Mouse (Mus musculus) ES-CJ7 (cell line): ENCODE measurements at regions not wholly inside any gene's neighbourhood (a gene's known extent, or its start where the extent isn't known, plus 50 kb on each side); places are given as distances from the start of the nearest gene placed in this dataset.

Source experiments
- DNase-seq: peaks from one replicate; pipeline ENCODE4 v3.0.0; 2011; ENCODE audit warnings: low read depth, low spot score

DNA sequence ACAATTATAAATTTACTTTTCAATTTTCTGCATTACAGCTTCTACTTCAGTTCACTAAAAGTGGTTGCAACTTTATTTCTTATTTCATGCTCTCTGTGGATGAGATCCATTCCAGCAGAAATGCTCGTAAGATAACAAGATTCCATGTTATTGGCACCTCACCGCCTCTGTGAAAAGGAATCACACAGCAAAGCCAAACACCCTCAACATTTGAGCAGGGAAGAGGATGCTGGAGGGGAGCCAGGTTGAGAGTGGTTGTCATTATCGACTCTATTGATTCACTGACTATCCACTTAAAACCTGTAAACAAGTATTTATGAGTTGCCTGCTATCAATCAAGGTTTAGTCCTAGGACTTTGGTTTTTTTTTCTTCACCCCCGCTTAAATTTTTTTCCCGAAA lies 261.1 kb upstream of the Ccdc54 start:
- no peak for DNase-seq

DNA sequence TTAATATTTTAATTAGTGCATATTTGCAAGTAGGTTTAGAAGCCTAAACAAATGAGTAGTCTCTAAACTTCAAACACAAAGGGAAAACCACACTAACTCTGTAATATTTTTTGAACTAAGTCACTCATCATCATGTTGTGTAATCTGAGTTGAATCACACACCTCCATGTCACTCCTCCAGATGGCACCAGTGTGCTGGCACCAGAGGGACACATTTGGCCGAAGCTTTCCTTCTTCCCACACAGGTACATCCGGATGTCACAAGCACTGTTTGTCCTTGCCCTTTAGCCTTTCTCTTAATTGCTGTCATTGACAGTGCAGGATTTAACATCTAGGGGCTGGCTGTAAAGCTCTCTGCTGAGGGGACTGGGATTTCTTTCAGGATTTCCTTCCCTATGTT lies 256.7 kb upstream of the Ccdc54 start:
- no peak for DNase-seq

DNA sequence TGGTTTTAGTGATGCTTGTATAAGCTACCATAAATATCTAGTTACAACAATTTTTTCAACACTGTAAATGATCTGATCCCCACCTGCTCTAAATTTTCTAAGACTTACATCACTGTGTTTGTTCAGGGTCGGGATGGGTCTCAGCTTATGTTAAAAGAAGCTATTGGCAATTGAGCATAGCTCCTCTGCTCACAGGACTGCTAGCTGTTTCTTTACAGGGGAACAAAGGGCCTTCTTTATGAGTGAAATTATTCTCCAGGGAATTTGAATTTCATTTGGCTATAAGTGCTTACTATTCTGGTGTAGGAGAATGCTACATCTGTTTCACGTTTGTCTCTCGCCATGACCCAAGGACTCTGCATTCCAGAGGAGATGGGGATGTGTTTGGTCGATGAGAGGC lies 255.6 kb upstream of the Ccdc54 start:
- no peak for DNase-seq

DNA sequence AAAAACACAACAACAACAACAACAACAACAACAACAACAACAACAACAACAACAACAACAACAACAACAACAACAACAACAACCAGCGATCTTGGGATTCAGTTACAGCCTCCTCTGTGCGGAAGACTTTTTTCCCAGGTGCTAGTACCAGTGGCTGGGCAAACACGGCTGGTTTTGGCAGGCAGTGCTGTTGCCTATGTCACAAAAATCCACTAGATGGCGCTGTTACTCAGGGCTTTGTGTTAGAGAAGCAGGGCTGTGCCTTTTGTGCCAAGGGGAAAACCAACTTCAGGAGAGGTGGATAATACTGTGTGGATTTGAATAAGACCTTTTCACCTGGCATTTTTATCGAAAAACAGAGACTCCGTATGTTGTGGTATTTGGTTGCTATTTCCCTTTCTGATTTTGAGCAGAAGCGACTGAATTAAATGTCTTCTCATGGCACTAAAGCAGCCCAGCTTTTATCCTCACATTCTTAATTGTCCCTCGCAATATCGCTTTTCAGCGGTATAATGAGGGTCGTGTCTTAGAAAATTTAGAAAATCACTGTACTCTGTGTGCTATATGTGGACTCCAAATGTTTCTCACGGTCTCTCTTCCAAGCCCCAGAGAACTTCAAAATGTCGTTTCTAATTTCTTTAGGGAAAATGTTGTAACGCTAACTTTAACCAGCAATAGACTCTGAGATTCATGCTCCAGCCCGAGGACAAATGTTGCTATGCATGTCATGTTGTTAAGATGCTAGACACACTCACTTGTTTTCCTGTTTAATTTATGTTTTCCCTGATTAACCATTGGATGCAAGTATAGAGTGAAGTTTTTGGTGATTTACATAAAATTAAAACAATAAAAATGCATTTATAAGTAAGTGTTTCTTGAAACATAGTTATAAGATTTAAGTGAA lies 251.0 kb upstream of the Ccdc54 start:
- peak; percentile 81 for DNase-seq

DNA sequence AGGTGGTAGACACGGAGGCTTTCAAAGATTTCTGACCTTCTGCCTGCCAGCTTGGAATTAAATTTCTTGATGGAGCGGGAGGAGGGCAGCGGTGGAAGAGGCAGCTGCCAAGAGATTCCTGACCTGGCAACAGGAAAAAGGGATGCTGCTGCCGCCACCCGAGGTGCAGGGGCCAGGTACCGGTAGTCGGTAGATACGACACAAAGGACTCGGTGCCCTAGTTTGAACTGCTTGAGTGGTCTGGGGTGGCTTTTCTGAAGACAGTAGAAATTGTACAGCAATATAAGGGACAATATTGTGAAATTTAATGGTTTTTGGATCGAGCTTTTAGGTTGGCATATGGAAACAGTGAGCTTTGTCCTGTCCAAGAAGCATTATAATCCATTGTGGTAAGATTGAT lies 250.3 kb upstream of the Ccdc54 start:
- no peak for DNase-seq

DNA sequence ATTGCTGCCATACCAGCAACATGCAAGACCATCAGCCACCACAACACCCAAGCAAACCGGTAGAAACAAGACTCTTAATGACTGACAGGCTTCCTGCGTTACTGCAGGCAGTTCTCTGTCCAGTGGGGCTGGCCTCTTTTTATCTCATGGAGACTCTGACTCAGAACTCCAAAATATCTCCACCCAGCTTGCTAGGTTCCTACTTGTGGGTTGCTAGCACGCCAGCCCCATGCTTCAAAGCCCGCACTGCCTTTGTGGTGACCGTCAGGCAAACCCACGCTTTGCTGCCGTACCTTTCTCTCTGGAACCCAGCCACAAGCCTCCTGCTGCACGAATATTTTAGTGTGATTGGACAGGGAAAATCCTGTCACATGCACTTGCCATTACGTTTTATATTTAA lies 248.7 kb upstream of the Ccdc54 start:
- no peak for DNase-seq

DNA sequence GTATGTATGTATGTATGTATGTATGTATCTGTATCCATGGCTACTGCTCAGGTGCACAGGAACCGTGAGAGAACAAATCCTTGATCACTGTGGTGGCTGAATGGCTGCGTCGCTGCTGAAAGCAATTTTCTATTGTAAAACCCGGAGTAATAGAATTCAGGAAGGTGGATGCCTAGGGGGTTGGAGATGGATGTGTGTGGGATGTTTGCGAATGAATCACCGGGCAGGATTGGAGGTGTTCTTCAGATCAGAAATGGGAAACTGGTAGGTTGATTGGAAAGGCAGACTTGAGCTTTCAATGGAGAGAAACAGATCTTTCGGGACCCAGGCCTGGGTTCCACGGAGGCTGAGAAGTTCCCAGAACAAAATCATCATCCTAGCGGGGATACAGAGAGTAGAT lies 246.5 kb upstream of the Ccdc54 start:
- DNase-seq, result no peak

DNA sequence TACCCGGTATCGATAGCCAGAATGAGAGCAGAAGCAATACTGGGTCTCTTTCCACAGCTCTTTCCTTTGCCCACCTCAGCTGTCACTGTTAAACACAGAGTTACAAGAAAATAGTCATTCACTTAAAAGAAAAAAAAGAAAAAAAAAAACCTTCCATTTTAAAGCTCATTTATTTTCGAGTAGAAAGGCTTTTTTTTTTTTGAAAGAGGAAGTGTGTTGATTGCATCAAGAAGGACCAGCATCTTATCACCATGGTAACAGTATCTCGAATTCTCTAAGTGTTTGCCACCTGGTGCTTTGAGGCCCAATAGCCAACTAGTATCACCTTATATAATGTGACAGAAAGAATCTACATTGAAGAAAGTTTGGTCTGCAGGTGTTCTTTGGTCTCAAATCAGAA lies 245.5 kb upstream of the Ccdc54 start:
- no peak for DNase-seq

DNA sequence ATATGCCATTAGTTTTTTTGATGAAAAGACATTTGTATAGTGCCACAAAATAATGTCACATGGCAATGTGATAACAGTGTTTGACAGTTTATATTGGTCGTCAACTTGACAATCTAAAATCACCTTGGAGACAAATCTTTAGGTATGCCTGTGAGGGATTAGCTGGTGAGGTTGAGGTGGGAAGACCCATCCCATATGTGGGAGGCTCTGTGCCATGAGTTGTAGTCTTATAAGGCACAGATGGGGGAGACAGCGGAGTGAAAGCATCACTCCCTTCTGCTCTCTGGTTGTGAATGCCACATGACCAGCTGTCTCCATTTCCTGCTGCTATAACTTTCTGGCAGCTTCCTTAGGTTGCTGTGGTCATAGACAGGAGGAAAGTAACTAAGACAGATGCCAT lies 242.4 kb upstream of the Ccdc54 start:
- no peak for DNase-seq

DNA sequence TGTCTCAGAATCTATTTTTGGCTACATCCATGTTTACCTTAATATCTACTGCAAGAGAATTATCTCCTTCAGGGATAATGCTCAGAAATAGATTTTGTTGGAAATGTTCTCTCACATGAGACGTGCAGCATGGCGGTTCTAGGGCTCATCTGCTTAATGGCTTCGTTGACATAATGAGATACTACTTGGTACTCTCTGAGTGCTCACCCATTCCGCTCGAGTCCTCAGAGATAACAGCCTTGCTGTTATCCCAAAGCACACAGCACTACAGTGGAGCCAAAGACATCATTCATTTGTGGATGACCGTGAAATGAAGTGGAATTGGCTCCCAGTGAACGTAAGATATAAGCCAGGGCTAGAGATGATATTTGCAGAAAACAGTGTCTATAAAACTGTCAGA lies 231.4 kb upstream of the Ccdc54 start:
- no peak for DNase-seq

DNA sequence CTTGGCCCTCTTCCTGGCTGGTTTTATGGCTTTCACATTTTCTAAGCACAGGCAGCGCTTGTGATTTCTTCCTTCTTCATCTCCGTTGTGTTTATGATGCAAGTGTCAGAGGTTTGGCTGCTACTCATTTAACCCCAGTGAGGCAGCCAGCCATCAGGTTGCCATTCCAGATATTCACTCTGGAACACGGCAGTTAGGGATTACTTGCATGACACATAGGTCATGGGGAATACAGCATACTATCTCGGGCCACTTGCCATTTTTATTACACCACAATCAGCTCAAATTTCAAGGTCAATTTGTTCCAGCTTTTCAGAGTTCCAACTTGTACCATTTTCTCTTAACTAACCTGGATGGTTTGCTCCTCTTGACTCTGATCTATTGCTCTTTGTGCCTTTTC lies 223.7 kb upstream of the Ccdc54 start:
- no peak for DNase-seq

DNA sequence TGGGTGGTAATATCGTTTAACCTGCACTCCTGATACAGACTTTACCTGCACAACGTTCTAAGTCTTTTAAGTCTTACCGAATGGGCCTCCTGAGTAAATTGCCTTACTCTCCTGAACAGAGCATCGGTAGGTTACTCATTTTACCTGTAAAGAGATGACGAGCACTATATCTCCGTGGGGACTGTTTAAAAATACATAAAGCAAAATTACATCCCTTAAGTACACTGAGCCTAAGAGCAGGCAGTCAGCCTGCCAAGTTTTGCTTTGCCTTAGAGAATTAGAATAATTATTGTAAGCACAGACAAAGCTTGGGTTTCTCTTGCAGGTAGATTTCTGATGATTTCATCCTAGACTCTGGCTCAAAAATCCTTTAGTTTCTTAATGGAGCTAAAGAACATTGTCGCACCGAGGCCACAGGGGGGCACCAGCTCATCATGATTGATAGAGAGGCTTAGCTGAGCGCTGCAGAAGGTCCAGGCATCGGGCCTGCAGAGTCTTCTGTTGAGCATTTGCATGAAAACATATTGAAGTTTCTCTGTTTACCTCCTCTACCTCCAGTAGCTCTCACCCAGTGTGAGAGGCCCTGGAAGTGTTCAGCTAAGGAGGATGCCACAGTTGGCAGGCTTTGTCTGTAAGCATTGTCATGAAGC lies 208.3 kb upstream of the Ccdc54 start:
- DNase-seq, result peak; percentile 58

DNA sequence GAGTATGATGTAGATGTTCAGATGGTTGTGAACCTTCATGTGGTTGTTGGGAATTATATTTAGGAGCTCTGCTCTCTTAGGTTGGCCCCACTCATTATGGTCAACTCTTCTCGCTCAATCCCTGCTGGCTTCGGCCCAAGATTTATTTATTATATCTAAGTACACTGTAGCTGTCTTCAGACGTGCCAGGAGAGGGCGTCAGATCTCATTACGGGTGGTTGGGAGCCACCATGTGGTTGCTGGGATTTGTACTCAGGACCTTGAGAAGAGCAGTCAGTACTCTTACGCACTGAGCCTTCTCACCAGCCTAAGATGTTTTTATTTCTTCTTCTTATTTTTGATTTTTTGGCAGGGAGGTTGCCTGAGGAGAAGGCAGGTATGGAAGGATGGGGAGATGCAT lies 207.1 kb upstream of the Ccdc54 start:
- DNase-seq, result peak; percentile 30

DNA sequence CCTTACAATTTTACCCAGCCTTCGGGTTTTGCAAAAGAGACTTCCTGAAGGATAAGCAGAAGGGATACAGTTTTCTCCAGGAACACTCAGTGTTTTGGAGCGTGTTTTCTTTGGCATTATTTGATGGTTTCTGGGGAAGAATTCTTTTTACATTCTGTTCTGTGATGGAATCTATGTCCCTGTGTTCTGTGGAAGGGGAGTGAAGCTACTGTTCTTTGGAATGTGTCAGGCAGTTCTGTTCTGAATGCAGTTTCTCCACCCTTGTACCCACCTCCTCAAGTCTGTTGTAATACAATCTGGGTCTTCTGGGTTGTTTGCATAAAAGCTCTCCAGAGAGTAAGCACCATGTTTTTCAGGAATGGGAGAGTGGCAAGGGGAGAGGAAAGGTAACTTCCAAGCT lies 202.0 kb upstream of the Ccdc54 start:
- DNase-seq, result no peak

DNA sequence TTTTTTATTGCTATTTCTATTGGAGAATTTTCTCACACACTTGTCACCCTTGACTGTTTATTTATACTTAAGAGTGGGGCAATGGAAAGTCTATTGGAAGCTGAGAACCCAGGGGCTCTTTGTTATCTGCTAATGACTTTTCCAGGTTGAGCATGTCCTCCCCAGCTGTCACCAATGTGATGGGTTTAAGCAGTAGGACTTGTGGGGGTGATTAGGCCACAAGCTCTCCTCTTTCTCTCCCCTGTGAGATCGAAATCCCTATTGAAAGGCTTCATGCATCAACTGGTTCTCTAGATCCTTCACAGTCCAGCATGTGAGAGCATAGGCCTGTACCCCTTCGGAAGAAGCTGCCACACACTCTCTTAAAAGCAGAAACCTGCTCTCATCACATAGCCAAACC lies 201.6 kb upstream of the Ccdc54 start:
- DNase-seq, result no peak

DNA sequence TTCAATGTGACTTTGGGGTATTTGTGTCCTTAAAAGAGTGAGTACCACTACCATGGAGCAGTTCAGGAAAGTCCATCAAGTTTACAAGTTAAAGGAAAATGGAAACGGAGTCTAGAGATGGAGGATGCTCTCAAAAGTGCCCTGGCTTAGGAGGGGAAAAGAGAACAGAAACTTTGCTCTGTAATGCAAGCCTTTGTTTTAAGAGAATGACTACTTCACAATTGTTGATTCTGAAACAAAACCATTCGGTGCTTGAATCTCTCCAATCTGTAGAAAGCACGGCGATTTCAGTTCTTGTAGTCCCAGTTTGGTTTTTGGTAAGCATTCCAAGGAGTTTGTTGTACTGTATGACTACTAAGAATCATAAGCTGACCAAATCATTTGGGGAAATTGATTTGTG lies 197.7 kb upstream of the Ccdc54 start:
- DNase-seq, result no peak

DNA sequence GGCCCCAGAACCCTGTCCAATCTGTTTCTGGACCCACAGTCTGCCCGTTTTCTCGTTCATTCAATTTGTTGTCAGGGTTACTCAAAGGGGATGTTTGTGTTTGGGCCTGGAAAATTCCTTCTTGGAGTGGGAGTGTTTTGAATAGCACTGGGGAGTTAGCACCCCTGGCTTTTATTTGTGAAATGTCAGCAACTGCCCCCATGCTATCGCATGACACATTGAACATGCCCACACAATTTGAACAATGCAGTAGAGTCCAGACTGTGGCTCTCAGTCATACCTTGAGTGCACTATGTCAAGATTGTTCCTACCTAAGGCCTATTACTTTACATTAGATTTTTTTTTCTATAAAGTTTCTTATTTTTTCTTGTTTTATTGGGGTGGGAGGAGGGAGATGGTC lies 195.2 kb upstream of the Ccdc54 start:
- no peak for DNase-seq

DNA sequence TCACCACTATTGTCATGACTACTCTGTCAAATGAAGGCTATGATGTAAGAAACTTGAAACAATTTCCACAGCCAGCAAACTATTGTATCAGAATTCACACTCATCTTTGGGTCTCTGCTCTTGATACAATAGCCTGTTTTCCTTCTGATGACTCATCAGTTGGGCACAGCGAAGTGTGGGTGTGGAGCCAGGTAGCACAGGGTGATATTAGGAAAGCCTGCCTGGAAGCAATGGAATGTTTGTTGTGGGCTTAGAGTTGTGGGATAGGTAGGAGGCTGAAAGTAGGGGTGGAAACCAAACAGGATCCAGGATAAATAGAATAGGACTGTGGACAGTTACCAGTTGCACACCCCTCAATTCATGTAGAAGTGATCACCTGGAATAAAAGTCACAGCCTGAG lies 194.4 kb upstream of the Ccdc54 start:
- no peak for DNase-seq

DNA sequence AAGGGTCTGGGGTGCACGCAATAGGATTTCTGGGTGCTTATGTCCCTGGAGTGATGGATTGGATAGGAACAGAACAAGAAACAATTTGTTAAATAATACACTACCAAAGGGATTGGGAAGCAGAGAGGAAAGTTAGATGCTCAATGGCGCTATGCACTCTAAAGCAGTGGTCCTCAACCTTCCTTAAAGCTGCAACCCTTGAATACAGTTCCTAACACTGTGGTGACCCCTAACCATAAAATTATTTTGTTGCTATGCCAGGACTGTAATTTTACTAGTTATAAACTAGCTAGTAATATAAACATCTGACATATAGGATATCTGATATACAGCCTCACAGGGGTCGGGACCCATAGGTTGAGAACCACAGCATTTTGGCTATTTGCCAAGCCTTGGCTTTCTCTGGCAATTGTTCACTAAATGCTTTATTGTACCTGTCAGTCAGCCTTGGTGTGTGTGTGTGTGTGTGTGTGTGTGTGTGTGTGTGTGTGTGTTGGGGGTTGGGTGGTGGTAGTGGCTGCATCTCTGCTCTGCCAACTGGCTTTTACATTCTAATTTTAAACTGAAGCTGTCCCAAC lies 193.8 kb upstream of the Ccdc54 start:
- DNase-seq, result no peak

DNA sequence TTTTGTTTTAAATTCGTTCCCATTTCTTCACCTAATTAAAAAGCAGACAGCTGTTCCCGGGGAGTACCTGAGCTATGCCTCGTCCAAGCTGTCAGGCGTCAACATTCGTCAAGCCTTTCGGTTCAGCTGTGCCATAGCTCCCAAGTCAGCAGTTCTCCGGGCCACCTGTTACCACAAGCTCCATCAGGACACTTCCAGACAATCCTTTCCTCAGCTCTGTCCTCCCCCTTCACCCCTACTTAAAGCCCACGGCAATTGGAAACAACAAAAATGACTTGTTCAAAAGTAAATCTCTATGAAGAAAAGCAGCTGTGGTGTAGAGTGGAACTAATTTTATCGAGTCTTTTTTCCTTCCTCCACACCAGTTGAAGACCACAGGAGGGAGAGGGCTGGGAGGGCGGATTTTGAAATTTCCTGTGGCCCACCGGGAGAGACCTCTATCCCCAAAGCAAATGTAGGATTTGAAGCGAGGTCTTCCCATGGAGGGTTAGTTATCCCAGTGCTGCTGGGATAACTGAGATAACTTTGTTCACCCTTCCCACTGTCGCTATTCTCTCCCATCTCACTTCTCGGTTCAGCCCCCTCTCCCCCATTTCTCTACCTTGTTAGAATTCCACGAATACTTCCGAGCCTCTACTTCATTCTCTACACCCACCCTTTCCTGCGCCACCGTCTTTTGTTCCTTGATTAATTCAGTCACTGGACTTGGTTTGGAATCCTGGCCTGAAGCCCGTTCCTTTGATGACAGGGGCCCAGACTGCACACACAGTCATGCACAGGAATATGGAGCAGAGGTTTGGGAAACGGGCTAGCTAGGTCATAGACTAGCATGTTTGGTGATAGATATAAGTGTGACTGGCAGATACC lies 193.1 kb upstream of the Ccdc54 start:
- no peak for DNase-seq

DNA sequence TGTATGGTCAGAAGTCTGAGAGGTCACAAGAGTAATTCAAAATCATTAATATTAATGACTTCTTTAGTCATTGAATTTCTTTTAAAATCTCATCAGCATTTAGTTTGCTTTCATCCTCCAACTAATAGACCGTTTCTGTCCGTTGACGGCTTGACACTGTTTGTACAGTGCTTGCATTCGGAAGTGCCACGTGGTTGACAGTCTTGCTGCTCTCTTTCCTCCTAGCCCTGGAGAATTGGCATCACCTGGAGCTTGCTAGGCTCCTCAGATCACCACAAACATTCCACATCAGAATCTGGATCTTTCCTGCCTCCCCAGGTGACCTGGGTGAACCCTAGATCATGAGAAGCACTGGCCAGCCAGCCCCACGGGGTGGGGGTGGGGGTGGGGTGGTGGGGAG lies 192.3 kb upstream of the Ccdc54 start:
- peak; percentile 12 for DNase-seq
